ENCODE assay signal across 9 mouse cellular contexts in genomic region chr16:5130766-5131165, GRCm38 (mm10). TPM values are rescaled to one million over a fixed set of nuclear protein-coding genes. Genes with fewer than 3 reads are reported as not detected.
DNase-seq lines count a peak whose midpoint lies in the region; TF ChIP-seq lines count a peak whose summit lies in the region.
"Had no signal": no experiment of that assay in that cellular context is flagged by ENCODE, and none has a peak within 500 bp of the region (broad histone marks: within the 10 kb centered on the region; RNA-seq: fewer than 3 reads in every experiment).

No protein-coding gene starts in this region.

- H3K27ac ChIP-seq in heart, embryonic 10.5 days: no peak overlapping the region
- H3K27ac ChIP-seq in thymus, adult 2 months (ENCODE audit: control insufficient read depth, insufficient read depth, low read length): no peak overlapping the region
- H3K27ac ChIP-seq: limb, embryonic 12.5 days had no signal

- H3K9me3 ChIP-seq in heart, embryonic 10.5 days: no peaks in the 10 kb centered on the region
- H3K9me3 ChIP-seq: limb, embryonic 12.5 days had no signal

- no peak for TF ChIP-seq POLR2A in myocyte (IDR thresholded peaks at IDR 0.05; ENCODE audit: insufficient read length, low read depth)
- TF ChIP-seq POLR2A in thymus, adult 2 months (IDR thresholded peaks at IDR 0.05; ENCODE audit: control insufficient read depth, extremely low read depth, insufficient read depth, low read length, poor library complexity): no peak

- H3ac ChIP-seq in myocyte (ENCODE audit: control insufficient read depth, insufficient read length): no peak overlapping the region

- TF ChIP-seq CTCF in thymus, adult 2 months (IDR thresholded peaks at IDR 0.05; ENCODE audit: borderline replicate concordance, control insufficient read depth, extremely low read depth, insufficient read depth, low read length, poor library complexity): no peak

- no peak overlapping the region for H3K4me3 ChIP-seq in heart, embryonic 10.5 days
- no peak overlapping the region for H3K4me3 ChIP-seq in myocyte
- H3K4me3 ChIP-seq in thymus, adult 2 months (ENCODE audit: control insufficient read depth, insufficient read depth, low read length): no peak overlapping the region

- peaks cover 23% of the 10 kb centered on the region for H3K4me1 ChIP-seq in heart, embryonic 10.5 days
- H3K4me1 ChIP-seq in thymus, adult 2 months (replicated peaks; ENCODE audit: control insufficient read depth, insufficient read depth, low read length): no peaks in the 10 kb centered on the region

- H3K36me3 ChIP-seq in heart, embryonic 10.5 days: no peaks in the 10 kb centered on the region
- no peaks in the 10 kb centered on the region for H3K36me3 ChIP-seq in myocyte (ENCODE audit: control insufficient read depth, insufficient read depth)
- H3K36me3 ChIP-seq in thymus, adult 2 months (ENCODE audit: control insufficient read depth, insufficient read depth, low read length): no peaks in the 10 kb centered on the region
- H3K36me3 ChIP-seq: limb, embryonic 12.5 days had no signal

- intact Hi-C loops in left cerebral cortex, postnatal 10 days (cut with DNase I): no loop called here

- no peaks in the 10 kb centered on the region for H3K79me2 ChIP-seq in myocyte (ENCODE audit: control insufficient read depth, insufficient read depth)

- peak; percentile 100 for DNase-seq in heart, adult 11 months
- no peak for DNase-seq in heart, embryonic 10.5 days (ENCODE audit: low spot score)
- peak; percentile 64 for DNase-seq in adrenal gland, postnatal 25 days
- peak; percentile 70 for DNase-seq in heart, postnatal 4 days
- DNase-seq in left cerebral cortex, adult 11 months (ENCODE audit: low spot score): no peak
- no peak for DNase-seq in left cerebral cortex, postnatal 10 days (ENCODE audit: extremely low spot score in 1 of 2, low spot score in 2 of 2)
- no peak for DNase-seq in thymus, adult 2 months

- peaks cover 93% of the 10 kb centered on the region for H3K27me3 ChIP-seq in heart, embryonic 10.5 days (ENCODE audit: insufficient read depth, poor library complexity, severe bottlenecking)
- peaks cover 64% of the 10 kb centered on the region for H3K27me3 ChIP-seq in myocyte (ENCODE audit: control insufficient read depth, insufficient read depth, insufficient read length)
- peaks cover 10% of the 10 kb centered on the region; the same call in 1 of the 2 replicates for H3K27me3 ChIP-seq in thymus, adult 2 months (ENCODE audit: control insufficient read depth, insufficient read depth, low read length)

- WGBS in heart, embryonic 10.5 days: 28% methylated on average over 4 of the region's 4 CpGs
- WGBS in thymus, adult 2 months: 34% methylated on average over 4 of the region's 4 CpGs

- H3K4me2 ChIP-seq in myocyte (ENCODE audit: low read depth): peak overlapping the region; percentile 1

TF ChIP-seq in myocyte, 11 proteins besides CTCF, POLR2A, EP300 and RAD21:
- TF ChIP-seq CEBPB (IDR thresholded peaks at IDR 0.05; ENCODE audit: insufficient read depth, poor library complexity, severe bottlenecking): peak; percentile 89
- no peak for TF ChIP-seq E2F4 (IDR thresholded peaks at IDR 0.05; ENCODE audit: insufficient read depth)

RNA-seq across cellular contexts. Expression of gene Ppl, which starts 1.5 kb away (rescaled TPM):
- polyA plus RNA-seq in heart, embryonic 10.5 days (2016; fragmentation: Nextera tagmentation; extraction: Ambion mirVana): 2.0 and 2.7 TPM in 2 replicates
- total RNA-seq in adrenal gland, postnatal 25 days (2021): 1.5 and 2.2 TPM in 2 replicates
- 1 to 10 TPM; 2.4 to 2.5 TPM for total RNA-seq in heart, postnatal 4 days (2021)
- polyA plus RNA-seq in myocyte (2012; fragmentation: generic; extraction: Trizol): 0.02 TPM
- total RNA-seq in left cerebral cortex, postnatal 10 days (2021): under 1 TPM; 0.21 to 0.36 TPM
- polyA plus RNA-seq in thymus, adult 2 months (2012; rRNA removed): 1.0 and 1.3 TPM in 2 replicates

RNA-seq across cellular contexts. Expression of gene Sec14l5, which starts 16.1 kb away (rescaled TPM):
- polyA plus RNA-seq in heart, embryonic 10.5 days (2016; fragmentation: Nextera tagmentation; extraction: Ambion mirVana): not detected in 2 replicates
- total RNA-seq in adrenal gland, postnatal 25 days (2021): 0.15 TPM in 1 of 2 replicates, not detected in the other
- total RNA-seq in heart, postnatal 4 days (2021): under 1 TPM; 0.10 to 0.16 TPM
- polyA plus RNA-seq in myocyte (2012; fragmentation: generic; extraction: Trizol): 0.05 TPM
- under 1 TPM; 0.18 to 0.49 TPM for total RNA-seq in left cerebral cortex, postnatal 10 days (2021)
- 1.5 and 2.0 TPM in 2 replicates for polyA plus RNA-seq in thymus, adult 2 months (2012; rRNA removed)

Comparison
In these comparisons a context has a peak if more than half of its experiments do, and no peak if none do; other contexts are left out.
1. DNase-seq: peak in heart, adult 11 months (single experiment), adrenal gland, postnatal 25 days (single experiment) and heart, postnatal 4 days (single experiment); none in heart, embryonic 10.5 days (single experiment), left cerebral cortex, adult 11 months (single experiment), left cerebral cortex, postnatal 10 days (0 of 2) and thymus, adult 2 months (single experiment).